Mouse (Mus musculus) ES-E14 (cell line): ENCODE measurements around the gene Stxbp1. TPM values are rescaled to one million over a fixed set of nuclear protein-coding genes. Genes with fewer than 3 reads are reported as not detected.
A peak's percentile ranks its signal among the peaks of the same experiment; 100 is the strongest.

ENCODE experiments used
- DNase-seq: peaks from one replicate; pipeline ENCODE4 v3.0.0-alpha.2; 2013; ENCODE audit warnings: low read depth, low spot score
- H3K27ac ChIP-seq: 2 replicates; pipeline ENCODE4 v1.5.1; 2012; ENCODE audit warnings: low read depth, mild to moderate bottlenecking, low read length, moderate library complexity, mixed read lengths; ENCODE audit not compliant: poor library complexity, insufficient read depth, severe bottlenecking
- H3K36me3 ChIP-seq: 2 replicates; pipeline ENCODE4 v1.6.1; 2012; ENCODE audit warnings: mild to moderate bottlenecking, low read length, moderate library complexity, mixed read lengths; ENCODE audit not compliant: control insufficient read depth, poor library complexity, insufficient read depth, severe bottlenecking
- H3K4me1 ChIP-seq, 2 experiments: fragments of 150-350 bp in 1 of 2; sonication (generic) in 1 of 2; 2 replicates each; pipeline ENCODE4 v1.6.1; 2012; ENCODE audit warnings: low read length in 2 of 2, mild to moderate bottlenecking in 1 of 2, mixed read lengths in 1 of 2; ENCODE audit not compliant: control insufficient read depth in 2 of 2, insufficient read depth in 2 of 2, poor library complexity in 1 of 2
- H3K4me3 ChIP-seq, 2 experiments: fragments of 150-350 bp in 1 of 2; sonication (generic) in 1 of 2; 2 replicates each; pipeline ENCODE4 v1.5.1; 2012; ENCODE audit warnings: low read length in 2 of 2, low read depth in 1 of 2, mild to moderate bottlenecking in 1 of 2, mixed read lengths in 1 of 2; ENCODE audit not compliant: insufficient read depth in 1 of 2, poor library complexity in 1 of 2, severe bottlenecking in 1 of 2
- H3K9ac ChIP-seq: 2 replicates; pipeline ENCODE4 v1.6.1; 2012; ENCODE audit warnings: low read depth, mild to moderate bottlenecking, low read length, mixed read lengths; ENCODE audit not compliant: poor library complexity, insufficient read depth, severe bottlenecking
- H3K9me3 ChIP-seq: fragments of 150-350 bp; sonication (generic); 2 replicates; pipeline ENCODE4 v1.6.1; 2012; ENCODE audit warnings: low read depth, mild to moderate bottlenecking, low read length; ENCODE audit not compliant: control insufficient read depth, insufficient read depth
- CHD2 ChIP-seq: IDR thresholded peaks from 2 replicates; pipeline ENCODE4 v1.6.1; 2014; ENCODE audit warnings: mild to moderate bottlenecking, low read depth, low read length, inconsistent platforms
- HCFC1 ChIP-seq: IDR thresholded peaks from 2 replicates; pipeline ENCODE4 v1.6.1; 2012; ENCODE audit warnings: low read length, inconsistent platforms, borderline replicate concordance; ENCODE audit not compliant: insufficient read depth
- MAFK ChIP-seq: IDR thresholded peaks from 2 replicates; pipeline ENCODE4 v1.6.1; 2014; ENCODE audit warnings: mild to moderate bottlenecking, low read depth, low read length, inconsistent platforms; ENCODE audit not compliant: insufficient read depth
- ZC3H11A ChIP-seq: IDR thresholded peaks from 2 replicates; pipeline ENCODE4 v1.6.1; 2012; ENCODE audit warnings: low read depth, mild to moderate bottlenecking, inconsistent platforms, low read length, borderline replicate concordance
- ZNF384 ChIP-seq: IDR thresholded peaks from 2 replicates; pipeline ENCODE4 v1.6.1; 2012; ENCODE audit warnings: low read depth, low read length, inconsistent platforms
- in situ Hi-C, 2 experiments: fragments of 600-800 bp; cut with MboI; formaldehyde crosslinking; loops; one replicate each; pipeline ENCODE4 v1.15.1; 2025; ENCODE audit warnings: low sequenced_read_pairs in 2 of 2, inconsistent platforms in 1 of 2; ENCODE audit not compliant: unreplicated experiment in 2 of 2
- total RNA-seq: library from RNA; depleted of rRNA; stranded (reverse); fragments of 300-350 nt; gene quantifications from 2 replicates; pipeline ENCODE4 v1.2.3, GENCODE M21; 2012

The Stxbp1 gene
- total RNA-seq, 1 experiment = 4.0 TPM

DNA sequence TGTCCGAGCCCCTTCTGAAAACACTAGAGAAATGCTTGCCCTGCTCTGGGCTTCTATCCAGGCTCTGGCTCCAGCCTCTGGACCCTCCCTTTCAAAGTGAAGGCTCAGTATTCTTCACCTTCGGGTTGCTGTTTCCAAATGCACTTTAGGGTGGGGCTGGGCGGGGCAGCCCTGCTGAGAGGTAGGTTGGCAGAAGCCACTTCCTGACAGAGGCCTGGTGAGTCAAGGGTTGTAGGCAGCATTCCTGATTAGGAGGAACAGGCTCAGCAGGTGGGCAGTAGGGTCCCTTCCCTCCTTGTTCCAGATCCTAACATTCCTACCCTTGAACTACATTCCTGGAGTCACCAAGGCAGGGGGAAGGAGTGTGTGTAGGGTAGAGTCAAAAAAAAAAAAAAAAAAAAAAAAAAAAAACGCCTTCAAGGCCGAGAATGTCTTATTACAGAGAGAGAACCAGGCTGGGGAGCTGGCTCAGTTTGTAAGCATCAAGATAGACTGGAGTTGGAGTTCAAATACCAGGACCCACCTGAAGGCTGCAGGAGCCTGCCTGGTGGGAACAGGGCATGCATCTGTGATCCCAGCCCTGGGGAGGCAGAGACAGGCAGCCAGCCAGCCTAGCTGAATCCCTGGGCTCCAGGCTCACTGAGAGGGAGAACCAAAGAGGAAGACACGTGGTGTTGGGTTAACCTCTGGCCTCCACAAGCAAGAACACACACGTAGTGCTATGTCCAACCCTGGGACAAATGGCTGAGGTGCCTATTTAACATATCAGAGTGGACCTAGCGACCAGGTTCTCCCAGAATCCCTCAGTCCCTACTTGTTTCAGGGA, 23.4 kb upstream of the Stxbp1 start:
- Histone ChIP-seq H3K4me1 (peaks cover 5 to 41% of the 10 kb centered on the region in 2 experiments), H3K4me3 (no peak overlapping the region), H3K9ac (peak overlapping the region; percentile 10; the same call in 1 of the 2 replicates), H3K9me3 (no peaks in the 10 kb centered on the region), H3K27ac (peak overlapping the region; percentile 82), H3K36me3 (no peaks in the 10 kb centered on the region)
- in situ Hi-C loops = no loop called here
- no peak for DNase-seq
- TF ChIP-seq ZC3H11A (no peak), ZNF384 (peak; percentile 95)

DNA sequence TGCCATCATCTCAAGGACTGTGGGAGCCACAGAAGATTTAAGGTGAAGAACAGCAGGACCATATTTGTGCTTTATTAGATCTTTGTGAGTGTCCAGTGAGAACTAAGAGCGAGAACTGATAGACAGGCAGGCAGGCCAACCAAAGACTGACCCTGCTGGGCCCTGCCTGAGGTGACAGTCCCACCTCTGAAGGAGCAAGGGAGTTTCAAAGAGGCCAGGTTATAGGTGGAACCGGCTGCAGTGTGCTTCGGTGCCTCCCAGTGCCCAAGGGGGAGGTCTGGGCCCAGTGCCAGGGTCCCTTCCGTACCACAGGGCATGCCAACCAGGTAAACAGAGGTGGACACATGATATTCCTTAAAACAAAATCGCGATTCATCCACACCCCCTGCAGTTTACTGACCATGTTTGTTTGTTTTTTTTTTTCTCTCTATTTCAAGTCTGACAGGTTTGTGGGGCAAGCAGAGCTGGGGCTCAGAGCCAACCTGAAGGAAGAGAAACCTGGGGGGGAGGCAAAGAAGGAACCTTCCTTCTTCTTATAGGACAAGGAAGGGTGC, 22.8 kb upstream of the Stxbp1 start:
- in situ Hi-C loops = no loop called here
- Histone ChIP-seq H3K9me3 (no peaks in the 10 kb centered on the region), H3K4me3 (no peak overlapping the region), H3K36me3 (no peaks in the 10 kb centered on the region), H3K9ac (no peak overlapping the region), H3K27ac (peak overlapping the region; percentile 82), H3K4me1 (peaks cover 5 to 38% of the 10 kb centered on the region in 2 experiments)
- DNase-seq = no peak
- no peak for TF ChIP-seq MAFK
- TF ChIP-seq HCFC1 = no peak
- TF ChIP-seq ZC3H11A = no peak
- TF ChIP-seq CHD2 = no peak
- TF ChIP-seq ZNF384 = no peak

DNA sequence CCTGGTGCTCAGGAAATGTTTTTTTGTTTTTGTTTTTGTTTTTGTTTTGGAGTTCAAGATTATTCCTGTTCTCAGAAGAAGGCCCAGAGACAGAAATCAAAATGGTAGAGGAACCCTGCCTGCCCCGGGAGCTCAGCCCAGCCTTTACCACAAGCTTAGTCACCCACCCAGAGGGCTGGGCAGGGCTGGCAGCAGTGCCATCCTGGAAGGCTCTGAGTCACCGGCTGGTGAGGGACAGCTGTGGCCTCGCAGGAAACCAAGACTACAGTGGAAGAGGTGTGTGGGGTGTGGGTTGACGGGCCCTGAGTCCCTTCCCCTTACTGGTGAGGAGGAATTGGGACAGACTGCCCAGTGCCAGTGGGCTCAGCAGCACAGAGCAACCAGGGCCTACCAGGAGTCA, 20.3 kb upstream of the Stxbp1 start:
- TF ChIP-seq ZC3H11A (no peak), ZNF384 (no peak), MAFK (no peak), CHD2 (no peak), HCFC1 (no peak)
- DNase-seq = no peak
- H3K9ac ChIP-seq = no peak overlapping the region
- H3K36me3 ChIP-seq = no peaks in the 10 kb centered on the region
- in situ Hi-C loops = no loop called here
- peaks cover 5 to 38% of the 10 kb centered on the region in 2 experiments for H3K4me1 ChIP-seq
- H3K4me3 ChIP-seq = no peak overlapping the region
- H3K27ac ChIP-seq = no peak overlapping the region
- H3K9me3 ChIP-seq = no peaks in the 10 kb centered on the region

DNA sequence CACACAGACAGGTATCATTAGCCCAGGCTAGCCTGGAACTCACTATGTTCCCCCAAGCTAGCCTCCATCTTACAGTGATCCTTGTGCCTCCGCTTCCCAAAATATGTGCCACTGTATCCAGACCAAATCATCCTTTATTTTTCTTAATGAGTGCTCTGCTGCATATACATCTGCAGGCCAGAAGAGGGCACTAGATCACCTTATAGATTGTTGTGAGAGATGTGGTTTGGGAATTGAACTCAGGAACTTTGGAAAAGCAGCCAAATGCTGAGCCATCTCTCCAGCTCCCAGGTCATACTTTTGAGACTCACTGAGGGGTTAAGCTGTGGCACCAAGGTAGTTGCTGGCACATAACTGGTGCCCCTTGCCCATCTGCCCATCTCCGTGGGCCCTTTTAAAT, 17.7 kb upstream of the Stxbp1 start:
- no peak overlapping the region for H3K4me3 ChIP-seq
- H3K27ac ChIP-seq = no peak overlapping the region
- in situ Hi-C loops = loop anchor here in 1 of 2 experiments (5.0 kb wide), 1 partner anchor 58 kb away; no protein-coding TSS in a partner anchor
- TF ChIP-seq ZC3H11A = no peak
- TF ChIP-seq CHD2 = no peak
- no peak for TF ChIP-seq ZNF384
- TF ChIP-seq HCFC1 = no peak
- TF ChIP-seq MAFK = no peak
- H3K4me1 ChIP-seq = peaks cover 4 to 27% of the 10 kb centered on the region in 2 experiments
- H3K36me3 ChIP-seq = no peaks in the 10 kb centered on the region
- no peak overlapping the region for H3K9ac ChIP-seq
- DNase-seq = no peak
- H3K9me3 ChIP-seq = no peaks in the 10 kb centered on the region
